Mouse (Mus musculus): Measurements from ENCODE around the gene Ppp1r12c. TPM values are rescaled to one million over a fixed set of nuclear protein-coding genes. Genes with fewer than 3 reads are reported as not detected.

Gene Ppp1r12c
- 17.0 and 17.3 TPM in 2 replicates for polyA plus RNA-seq (2015; fragmentation: Nextera tagmentation; extraction: Ambion mirVana)

- Histone ChIP-seq H3K9me3 (ENCODE audit: control insufficient read depth, low read length) (no peaks in the 10 kb centered on the region), H3K27ac (ENCODE audit: low read length) (peak within 1 kb of the TSS; percentile 97), H3K27me3 (replicated peaks; ENCODE audit: control insufficient read depth, insufficient read depth, low read length) (no peaks in the 10 kb centered on the region), H3K4me3 (ENCODE audit: low read length) (peak within 1 kb of the TSS; percentile 87), H3K4me1 (ENCODE audit: control insufficient read depth, insufficient read depth, low read length) (peaks cover 35% of the 10 kb centered on the region), H3K9ac (ENCODE audit: low read depth, low read length) (peak within 1 kb of the TSS; percentile 83), H3K36me3 (ENCODE audit: control insufficient read depth, insufficient read depth, low read length) (no peaks in the 10 kb centered on the region), H3K4me2 (ENCODE audit: low read depth, low read length) (peak within 1 kb of the TSS; percentile 76)
- under 1% methylated on average over 62 of the region's 62 CpGs for WGBS
- peak; percentile 93 for ATAC-seq
Measured at GRCm38 (mm10) chr7:4501558-4502397, at the start of gene Ppp1r12c. Gene Ppp1r12c (minus strand): TSS chr7:4501680.

- peak within 1 kb of the TSS; percentile 40; the same call in 1 of the 2 replicates for H3K9ac ChIP-seq (ENCODE audit: low read depth, low read length)
- WGBS: 5% methylated on average over 33 of the region's 33 CpGs
- ATAC-seq: peak; percentile 63
- H3K27me3 ChIP-seq (replicated peaks; ENCODE audit: control insufficient read depth, insufficient read depth, low read length): 0 out of 2 replicates have a peak, but pooled peaks cover 5% of the 10 kb centered on the region
- peak within 1 kb of the TSS; percentile 41 for H3K4me3 ChIP-seq (ENCODE audit: low read length)
- H3K4me1 ChIP-seq (ENCODE audit: control insufficient read depth, insufficient read depth, low read length): peaks cover 6% of the 10 kb centered on the region
- no peaks in the 10 kb centered on the region for H3K36me3 ChIP-seq (ENCODE audit: control insufficient read depth, insufficient read depth, low read length)
- H3K4me2 ChIP-seq (ENCODE audit: low read depth, low read length): peak within 1 kb of the TSS; percentile 67
- H3K9me3 ChIP-seq (ENCODE audit: control insufficient read depth, low read length): no peaks in the 10 kb centered on the region
- no peak within 1 kb of the TSS for H3K27ac ChIP-seq (ENCODE audit: low read length)
Measured at GRCm38 (mm10) chr7:4547221-4547641, 45.8 kb upstream of the Ppp1r12c start, which contains the start of gene Syt5. Gene Syt5 (minus strand): TSS chr7:4547541.

GRCm38 (mm10) chr7:4546591-4547131, 45.2 kb upstream of the Ppp1r12c start:
- 2% methylated on average over 26 of the region's 26 CpGs for WGBS

DNA sequence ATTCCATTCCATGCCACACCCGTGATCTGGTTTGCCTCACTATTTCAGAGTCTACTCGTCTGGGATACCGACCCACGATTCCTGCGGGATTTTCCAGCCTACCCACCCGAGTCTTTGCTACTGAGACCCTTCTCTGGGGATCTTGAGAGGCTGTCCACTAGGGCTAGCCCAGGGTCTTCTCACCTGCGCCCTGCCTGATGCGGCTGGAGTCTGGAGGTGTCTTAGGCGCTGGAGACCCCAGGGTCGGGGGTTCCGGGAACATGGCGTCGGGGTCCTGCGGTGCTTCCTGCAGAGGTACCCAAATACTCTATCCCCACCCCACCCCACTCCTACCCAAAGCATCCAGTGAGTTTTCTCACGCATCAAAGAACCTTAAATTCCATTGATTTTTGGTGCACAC, 44.6 kb upstream of the Ppp1r12c start:
- peaks cover 6% of the 10 kb centered on the region for H3K4me1 ChIP-seq (ENCODE audit: control insufficient read depth, insufficient read depth, low read length)
- H3K4me2 ChIP-seq (ENCODE audit: low read depth, low read length): no peak overlapping the region
- no peaks in the 10 kb centered on the region for H3K9me3 ChIP-seq (ENCODE audit: control insufficient read depth, low read length)
- H3K36me3 ChIP-seq (ENCODE audit: control insufficient read depth, insufficient read depth, low read length): no peaks in the 10 kb centered on the region
- H3K27ac ChIP-seq (ENCODE audit: low read length): no peak overlapping the region
- WGBS: 80% methylated on average over 15 of the region's 15 CpGs
- H3K27me3 ChIP-seq (replicated peaks; ENCODE audit: control insufficient read depth, insufficient read depth, low read length): 0 out of 2 replicates have a peak, but pooled peaks cover 5% of the 10 kb centered on the region
- H3K4me3 ChIP-seq (ENCODE audit: low read length): no peak overlapping the region
- no peak for ATAC-seq
- H3K9ac ChIP-seq (ENCODE audit: low read depth, low read length): no peak overlapping the region

More at GRCm38 (mm10) chr7:4546591-4547131, 45.2 kb upstream of the Ppp1r12c start:
- H3K27ac ChIP-seq (ENCODE audit: low read length): no peak overlapping the region
- 0 out of 2 replicates have a peak, but pooled peaks cover 5% of the 10 kb centered on the region for H3K27me3 ChIP-seq (replicated peaks; ENCODE audit: control insufficient read depth, insufficient read depth, low read length)
- peak overlapping the region; percentile 41 for H3K4me3 ChIP-seq (ENCODE audit: low read length)
- H3K4me1 ChIP-seq (ENCODE audit: control insufficient read depth, insufficient read depth, low read length): peaks cover 6% of the 10 kb centered on the region
- peak; percentile 71 for ATAC-seq
- no peaks in the 10 kb centered on the region for H3K36me3 ChIP-seq (ENCODE audit: control insufficient read depth, insufficient read depth, low read length)
- peak overlapping the region; percentile 67 for H3K4me2 ChIP-seq (ENCODE audit: low read depth, low read length)
- H3K9ac ChIP-seq (ENCODE audit: low read depth, low read length): no peak overlapping the region
- no peaks in the 10 kb centered on the region for H3K9me3 ChIP-seq (ENCODE audit: control insufficient read depth, low read length)

DNA sequence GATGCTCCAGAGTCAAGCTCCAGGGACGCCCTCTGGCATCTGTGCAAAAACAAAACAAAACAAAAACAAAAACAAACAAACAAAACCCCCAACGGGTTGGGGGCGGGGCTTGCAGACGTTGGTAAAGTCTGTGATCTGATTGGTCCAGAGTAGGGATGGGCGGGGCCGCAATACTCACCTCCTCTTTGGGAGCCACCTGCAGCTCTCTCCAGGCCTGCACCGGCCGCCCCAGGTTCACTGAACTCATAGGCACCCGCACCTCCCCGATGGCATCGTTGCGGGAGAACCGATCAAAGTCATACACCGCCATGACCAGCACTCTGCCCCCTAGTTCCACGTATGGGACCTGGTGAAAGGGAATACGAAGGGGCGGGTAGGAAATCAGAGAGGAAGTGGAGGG, 40.5 kb upstream of the Ppp1r12c start:
- Histone ChIP-seq H3K9ac (ENCODE audit: low read depth, low read length) (no peak overlapping the region), H3K4me1 (ENCODE audit: control insufficient read depth, insufficient read depth, low read length) (0 out of 2 replicates have a peak, but pooled peaks cover 3% of the 10 kb centered on the region), H3K4me3 (ENCODE audit: low read length) (no peak overlapping the region), H3K27me3 (replicated peaks; ENCODE audit: control insufficient read depth, insufficient read depth, low read length) (0 out of 2 replicates have a peak, but pooled peaks cover 3% of the 10 kb centered on the region), H3K4me2 (ENCODE audit: low read depth, low read length) (no peak overlapping the region), H3K27ac (ENCODE audit: low read length) (no peak overlapping the region), H3K36me3 (ENCODE audit: control insufficient read depth, insufficient read depth, low read length) (no peaks in the 10 kb centered on the region), H3K9me3 (ENCODE audit: control insufficient read depth, low read length) (no peaks in the 10 kb centered on the region)
- 39% methylated on average over 17 of the region's 17 CpGs for WGBS
- ATAC-seq: no peak

- Histone ChIP-seq H3K27me3 (replicated peaks; ENCODE audit: control insufficient read depth, insufficient read depth, low read length) (0 out of 2 replicates have a peak, but pooled peaks cover under 1% of the 10 kb centered on the region), H3K27ac (ENCODE audit: low read length) (no peak overlapping the region), H3K9me3 (ENCODE audit: control insufficient read depth, low read length) (no peaks in the 10 kb centered on the region), H3K9ac (ENCODE audit: low read depth, low read length) (no peak overlapping the region), H3K4me3 (ENCODE audit: low read length) (no peak overlapping the region), H3K4me1 (ENCODE audit: control insufficient read depth, insufficient read depth, low read length) (no peaks in the 10 kb centered on the region), H3K36me3 (ENCODE audit: control insufficient read depth, insufficient read depth, low read length) (no peaks in the 10 kb centered on the region), H3K4me2 (ENCODE audit: low read depth, low read length) (no peak overlapping the region)
- ATAC-seq: no peak
- WGBS: 60% methylated on average over 5 of the region's 5 CpGs
Measured at GRCm38 (mm10) chr7:4541344-4541743, 39.9 kb upstream of the Ppp1r12c start.

DNA sequence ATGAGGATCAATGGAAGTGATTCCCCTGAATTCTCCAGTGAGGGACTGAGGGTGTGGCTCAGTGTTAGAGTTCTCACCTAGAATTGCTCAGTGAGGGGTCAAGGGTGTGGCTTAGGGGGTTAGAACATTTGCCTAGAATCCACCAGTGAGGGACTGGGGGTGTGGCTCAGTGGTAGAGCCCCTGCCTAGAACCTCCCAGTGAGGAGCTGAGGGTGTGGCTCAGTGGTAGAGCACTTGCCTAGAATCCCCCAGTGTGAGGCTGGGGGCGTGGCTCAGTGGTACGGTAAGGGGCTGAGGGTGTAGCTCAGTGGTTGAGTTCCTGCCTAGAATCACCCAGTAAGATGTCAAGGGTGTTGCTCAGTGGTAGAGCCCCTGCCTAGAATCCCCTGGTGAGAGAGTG, 37.5 kb upstream of the Ppp1r12c start:
- Histone ChIP-seq H3K4me2 (ENCODE audit: low read depth, low read length) (no peak overlapping the region), H3K4me3 (ENCODE audit: low read length) (no peak overlapping the region), H3K27ac (ENCODE audit: low read length) (no peak overlapping the region), H3K4me1 (ENCODE audit: control insufficient read depth, insufficient read depth, low read length) (no peaks in the 10 kb centered on the region), H3K36me3 (ENCODE audit: control insufficient read depth, insufficient read depth, low read length) (no peaks in the 10 kb centered on the region), H3K27me3 (replicated peaks; ENCODE audit: control insufficient read depth, insufficient read depth, low read length) (no peaks in the 10 kb centered on the region), H3K9me3 (ENCODE audit: control insufficient read depth, low read length) (no peaks in the 10 kb centered on the region), H3K9ac (ENCODE audit: low read depth, low read length) (no peak overlapping the region)
- no peak for ATAC-seq
- WGBS: 80% methylated on average over 2 of the region's 2 CpGs

DNA sequence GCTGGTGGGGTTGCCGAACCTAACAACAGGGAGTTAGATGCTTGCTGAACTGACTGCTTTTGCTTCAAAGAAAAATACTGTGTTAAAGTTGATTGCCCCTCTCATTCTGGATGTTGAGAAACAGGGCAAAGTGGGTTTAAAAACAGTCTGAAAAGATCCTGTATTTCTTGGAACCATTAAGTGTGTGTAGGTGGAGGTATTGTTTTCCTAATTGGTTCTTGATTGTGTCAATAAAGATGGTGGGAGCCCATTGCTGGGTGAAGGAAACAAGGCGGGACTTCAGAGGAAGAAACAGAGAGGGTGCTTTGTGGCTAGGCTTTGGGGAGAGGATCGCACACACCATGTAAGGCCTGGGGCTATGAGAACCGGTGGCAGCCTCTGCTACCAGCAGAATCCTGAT, 35.7 kb upstream of the Ppp1r12c start:
- ATAC-seq: no peak

DNA sequence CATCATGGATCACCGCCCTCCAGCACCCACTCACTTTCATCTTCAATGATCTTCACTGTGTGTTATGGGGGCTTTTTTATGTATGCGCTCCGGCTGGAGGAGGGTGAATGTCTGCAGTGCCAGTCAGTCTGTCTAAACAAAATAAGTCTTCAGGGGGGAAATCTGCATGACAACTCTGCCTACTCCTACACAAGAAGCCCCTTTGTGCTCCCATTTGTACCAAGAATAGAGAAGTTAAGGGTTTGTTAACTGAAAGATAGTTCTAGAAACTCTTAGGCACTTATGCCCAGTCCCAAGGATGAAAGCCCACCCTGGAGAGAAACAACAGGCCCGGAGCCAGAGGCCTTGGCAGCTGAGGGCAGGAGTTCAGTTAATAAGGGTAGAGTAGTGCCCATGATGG, 34.9 kb upstream of the Ppp1r12c start:
- no peak for ATAC-seq
- no peak overlapping the region for H3K4me2 ChIP-seq (ENCODE audit: low read depth, low read length)
- WGBS: 83% methylated on average over 4 of the region's 4 CpGs
- no peak overlapping the region for H3K9ac ChIP-seq (ENCODE audit: low read depth, low read length)
- H3K27ac ChIP-seq (ENCODE audit: low read length): no peak overlapping the region
- H3K4me1 ChIP-seq (ENCODE audit: control insufficient read depth, insufficient read depth, low read length): peaks cover 5% of the 10 kb centered on the region
- H3K4me3 ChIP-seq (ENCODE audit: low read length): no peak overlapping the region
- H3K27me3 ChIP-seq (replicated peaks; ENCODE audit: control insufficient read depth, insufficient read depth, low read length): no peaks in the 10 kb centered on the region
- H3K36me3 ChIP-seq (ENCODE audit: control insufficient read depth, insufficient read depth, low read length): no peaks in the 10 kb centered on the region
- no peaks in the 10 kb centered on the region for H3K9me3 ChIP-seq (ENCODE audit: control insufficient read depth, low read length)

More for the DNA sequence above, 35.7 kb upstream of the Ppp1r12c start:
- 63% methylated on average over 4 of the region's 4 CpGs for WGBS
- Histone ChIP-seq H3K36me3 (ENCODE audit: control insufficient read depth, insufficient read depth, low read length) (no peaks in the 10 kb centered on the region), H3K9me3 (ENCODE audit: control insufficient read depth, low read length) (no peaks in the 10 kb centered on the region), H3K4me1 (ENCODE audit: control insufficient read depth, insufficient read depth, low read length) (peaks cover under 1% of the 10 kb centered on the region), H3K9ac (ENCODE audit: low read depth, low read length) (no peak overlapping the region), H3K4me2 (ENCODE audit: low read depth, low read length) (no peak overlapping the region), H3K27me3 (replicated peaks; ENCODE audit: control insufficient read depth, insufficient read depth, low read length) (no peaks in the 10 kb centered on the region), H3K4me3 (ENCODE audit: low read length) (no peak overlapping the region), H3K27ac (ENCODE audit: low read length) (no peak overlapping the region)
